Mouse (Mus musculus): ENCODE data around the gene Arg1. TPM values are rescaled to one million over a fixed set of nuclear protein-coding genes. Genes with fewer than 3 reads are reported as not detected.
A peak's percentile ranks its signal among the peaks of the same experiment; 100 is the strongest.

Arg1 gene
- polyA plus RNA-seq, 1 experiment from 2014 or later, result 5.9 TPM

DNA sequence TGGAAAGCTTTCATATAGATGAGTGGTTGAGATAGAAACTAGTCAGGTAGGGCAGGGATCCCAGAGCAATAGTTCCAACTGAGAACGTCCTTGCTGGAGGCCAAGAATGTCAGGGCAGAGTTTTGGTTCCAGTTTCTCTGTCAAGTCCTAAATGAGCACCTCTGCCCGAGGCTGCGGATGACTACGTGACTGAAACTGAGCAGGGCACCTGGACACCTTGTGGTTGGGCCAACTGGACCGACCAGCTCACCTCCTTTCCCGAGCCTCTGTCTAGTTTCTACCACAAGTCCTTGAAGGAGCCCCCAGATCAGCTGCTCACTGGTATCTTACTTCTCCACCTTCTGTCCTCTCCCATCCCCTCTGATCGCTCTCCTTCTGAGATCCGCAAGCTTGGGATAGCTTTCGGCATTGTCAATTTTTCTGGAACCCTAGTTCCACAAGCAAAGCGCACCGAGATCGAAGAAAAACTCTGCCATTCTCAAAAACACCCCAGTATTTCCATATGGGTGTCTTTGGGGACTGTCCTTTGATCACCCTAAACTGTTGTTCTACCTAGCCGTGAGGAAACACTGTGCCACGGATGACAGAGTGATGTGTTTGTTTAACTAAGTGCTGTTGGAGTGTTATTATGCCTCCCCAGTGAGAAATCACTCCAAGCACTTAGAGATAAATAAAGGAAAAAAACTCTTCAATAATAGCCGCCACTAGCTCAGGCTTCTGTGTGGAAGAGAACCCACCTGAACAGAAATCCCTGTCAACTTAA is 31.2 kb upstream of the Arg1 start:
- no peak for ATAC-seq
- 0 out of 2 replicates have a peak overlapping the region, but pooled peaks have one; percentile 1 for H3K4me2 ChIP-seq (ENCODE audit: low read depth, low read length)
- H3K27me3 ChIP-seq (replicated peaks; ENCODE audit: control insufficient read depth, insufficient read depth, low read length), result no peaks in the 10 kb centered on the region
- no peak overlapping the region for H3K9ac ChIP-seq (ENCODE audit: low read depth, low read length)
- no peaks in the 10 kb centered on the region for H3K9me3 ChIP-seq (ENCODE audit: control insufficient read depth, low read length)
- 43% methylated on average over 15 of the region's 15 CpGs for WGBS
- H3K4me3 ChIP-seq (ENCODE audit: low read length), result no peak overlapping the region
- H3K27ac ChIP-seq (ENCODE audit: low read length), result no peak overlapping the region
- H3K36me3 ChIP-seq (ENCODE audit: control insufficient read depth, insufficient read depth, low read length), result no peaks in the 10 kb centered on the region
- 0 out of 2 replicates have a peak, but pooled peaks cover 2% of the 10 kb centered on the region for H3K4me1 ChIP-seq (ENCODE audit: control insufficient read depth, insufficient read depth, low read length)

DNA sequence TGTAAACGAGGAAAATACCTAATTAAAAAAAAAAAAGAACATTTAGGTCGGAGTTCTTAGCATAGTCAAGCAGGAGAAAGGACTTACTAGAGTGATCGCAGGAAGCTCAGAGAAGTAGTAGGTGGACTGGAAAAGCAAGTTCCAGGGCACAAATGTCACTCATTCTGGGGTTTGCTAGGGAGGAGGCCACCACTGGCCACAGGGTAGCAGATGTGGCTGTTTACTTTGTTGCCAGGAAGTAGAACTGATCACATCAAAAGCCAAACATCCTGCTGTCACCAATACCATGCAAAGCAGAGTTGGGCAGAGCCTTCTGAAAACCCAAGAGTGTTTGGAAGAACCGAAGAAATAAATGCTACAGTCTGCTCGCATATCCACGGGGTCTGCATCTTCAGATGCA is 26.6 kb upstream of the Arg1 start:
- Histone ChIP-seq H3K27me3 (replicated peaks; ENCODE audit: control insufficient read depth, insufficient read depth, low read length) (no peaks in the 10 kb centered on the region), H3K4me2 (ENCODE audit: low read depth, low read length) (no peak overlapping the region), H3K9me3 (ENCODE audit: control insufficient read depth, low read length) (no peaks in the 10 kb centered on the region), H3K4me1 (ENCODE audit: control insufficient read depth, insufficient read depth, low read length) (no peaks in the 10 kb centered on the region), H3K27ac (ENCODE audit: low read length) (no peak overlapping the region), H3K36me3 (ENCODE audit: control insufficient read depth, insufficient read depth, low read length) (no peaks in the 10 kb centered on the region), H3K4me3 (ENCODE audit: low read length) (no peak overlapping the region), H3K9ac (ENCODE audit: low read depth, low read length) (no peak overlapping the region)
- WGBS, result 71% methylated on average over 6 of the region's 6 CpGs
- no peak for ATAC-seq

DNA sequence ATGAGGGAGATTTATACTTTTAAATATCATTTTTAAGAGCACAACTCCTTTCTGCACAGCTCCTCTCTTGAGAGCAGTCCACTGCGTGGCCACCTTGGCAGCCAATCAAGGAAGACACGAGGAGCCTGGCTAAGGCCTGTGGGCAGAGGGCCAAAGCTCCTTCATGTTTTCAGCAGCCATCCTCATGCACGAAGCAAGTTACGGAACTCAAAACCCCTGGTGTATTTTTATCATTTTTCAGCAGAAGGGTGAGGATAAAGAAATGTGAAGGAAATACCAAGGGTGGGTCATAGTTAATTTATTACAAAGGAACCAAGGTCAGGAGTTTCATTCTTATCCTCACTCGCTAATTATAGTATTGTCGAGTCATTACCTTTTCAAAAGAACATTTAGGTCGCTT is 25.3 kb upstream of the Arg1 start:
- H3K4me3 ChIP-seq (ENCODE audit: low read length), result no peak overlapping the region
- 77% methylated on average over 7 of the region's 7 CpGs for WGBS
- no peaks in the 10 kb centered on the region for H3K27me3 ChIP-seq (replicated peaks; ENCODE audit: control insufficient read depth, insufficient read depth, low read length)
- H3K9ac ChIP-seq (ENCODE audit: low read depth, low read length), result no peak overlapping the region
- H3K4me2 ChIP-seq (ENCODE audit: low read depth, low read length), result no peak overlapping the region
- no peak overlapping the region for H3K27ac ChIP-seq (ENCODE audit: low read length)
- no peaks in the 10 kb centered on the region for H3K36me3 ChIP-seq (ENCODE audit: control insufficient read depth, insufficient read depth, low read length)
- no peaks in the 10 kb centered on the region for H3K9me3 ChIP-seq (ENCODE audit: control insufficient read depth, low read length)
- H3K4me1 ChIP-seq (ENCODE audit: control insufficient read depth, insufficient read depth, low read length), result 0 out of 2 replicates have a peak, but pooled peaks cover 4% of the 10 kb centered on the region
- ATAC-seq, result no peak

DNA sequence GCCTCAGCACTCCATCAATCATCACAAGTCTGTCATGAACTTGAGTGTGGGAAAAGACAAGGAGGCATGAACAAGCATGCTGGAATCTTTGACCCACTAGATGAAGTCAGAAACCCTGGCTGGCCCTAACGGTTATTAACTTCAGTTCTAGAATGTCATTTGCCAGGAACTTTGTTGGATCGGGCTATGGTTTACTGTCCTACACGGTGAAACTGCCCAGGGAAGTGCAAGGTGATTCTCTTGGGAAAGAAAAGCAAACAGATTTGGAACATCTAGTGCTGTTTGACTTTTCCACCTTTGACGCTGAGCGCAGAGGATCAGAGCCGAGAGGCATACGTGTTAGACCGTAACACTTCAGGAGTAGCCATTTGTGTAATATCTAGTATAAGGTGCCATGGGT is 24.3 kb upstream of the Arg1 start:
- WGBS, result 84% methylated on average over 8 of the region's 8 CpGs
- H3K4me1 ChIP-seq (ENCODE audit: control insufficient read depth, insufficient read depth, low read length), result 0 out of 2 replicates have a peak, but pooled peaks cover 4% of the 10 kb centered on the region

DNA sequence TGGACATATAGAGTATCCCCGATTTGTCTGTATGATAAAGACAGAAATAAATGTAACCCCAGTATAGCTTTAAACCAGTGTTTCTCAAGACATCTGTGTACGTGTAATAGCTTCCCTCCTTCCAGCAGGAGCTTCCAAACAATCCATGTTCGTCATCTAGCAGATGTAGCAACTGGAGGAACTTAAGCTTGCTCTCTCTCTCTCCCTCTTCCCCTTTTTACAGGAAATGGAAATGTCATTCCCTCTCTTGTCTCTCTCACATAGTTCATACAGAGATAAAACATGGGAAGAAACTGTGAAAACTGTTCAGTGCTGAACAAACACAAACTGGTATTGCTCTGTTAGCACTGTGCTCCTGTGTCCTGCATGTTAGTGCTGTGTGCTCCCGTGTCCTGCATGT is 22.9 kb upstream of the Arg1 start:
- Histone ChIP-seq H3K4me2 (ENCODE audit: low read depth, low read length) (no peak overlapping the region), H3K9me3 (ENCODE audit: control insufficient read depth, low read length) (no peaks in the 10 kb centered on the region), H3K27me3 (replicated peaks; ENCODE audit: control insufficient read depth, insufficient read depth, low read length) (no peaks in the 10 kb centered on the region), H3K9ac (ENCODE audit: low read depth, low read length) (no peak overlapping the region), H3K4me3 (ENCODE audit: low read length) (no peak overlapping the region), H3K27ac (ENCODE audit: low read length) (no peak overlapping the region), H3K36me3 (ENCODE audit: control insufficient read depth, insufficient read depth, low read length) (no peaks in the 10 kb centered on the region), H3K4me1 (ENCODE audit: control insufficient read depth, insufficient read depth, low read length) (0 out of 2 replicates have a peak, but pooled peaks cover 4% of the 10 kb centered on the region)
- 68% methylated on average over 4 of the region's 4 CpGs for WGBS
- ATAC-seq, result no peak

More for the DNA sequence above, 24.3 kb upstream of the Arg1 start:
- Histone ChIP-seq H3K27me3 (replicated peaks; ENCODE audit: control insufficient read depth, insufficient read depth, low read length) (no peaks in the 10 kb centered on the region), H3K4me2 (ENCODE audit: low read depth, low read length) (no peak overlapping the region), H3K27ac (ENCODE audit: low read length) (no peak overlapping the region), H3K9ac (ENCODE audit: low read depth, low read length) (no peak overlapping the region), H3K36me3 (ENCODE audit: control insufficient read depth, insufficient read depth, low read length) (no peaks in the 10 kb centered on the region), H3K4me3 (ENCODE audit: low read length) (no peak overlapping the region), H3K9me3 (ENCODE audit: control insufficient read depth, low read length) (no peaks in the 10 kb centered on the region)
- ATAC-seq, result no peak

DNA sequence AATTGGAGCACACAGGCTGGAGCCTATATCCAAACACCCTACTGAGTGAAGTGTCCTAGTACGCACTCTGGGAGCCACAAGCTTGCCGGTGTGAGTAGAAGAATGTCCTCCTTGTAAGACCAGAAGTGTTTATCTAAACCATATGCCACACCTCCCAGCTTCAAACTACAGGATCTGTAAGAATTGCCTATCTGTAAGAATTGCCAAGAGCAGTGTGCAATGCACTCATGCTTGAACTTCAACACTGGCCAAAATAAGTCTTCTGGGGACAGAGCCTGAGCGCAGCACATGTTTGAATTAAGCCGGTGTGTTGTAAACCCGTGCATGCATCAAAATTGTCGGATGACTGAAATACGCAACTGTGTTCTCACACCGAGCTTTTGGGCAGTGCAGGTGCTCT is 21.0 kb upstream of the Arg1 start:
- ATAC-seq, result no peak
- Histone ChIP-seq H3K4me3 (ENCODE audit: low read length) (no peak overlapping the region), H3K4me2 (ENCODE audit: low read depth, low read length) (no peak overlapping the region), H3K9ac (ENCODE audit: low read depth, low read length) (no peak overlapping the region), H3K36me3 (ENCODE audit: control insufficient read depth, insufficient read depth, low read length) (no peaks in the 10 kb centered on the region), H3K27me3 (replicated peaks; ENCODE audit: control insufficient read depth, insufficient read depth, low read length) (no peaks in the 10 kb centered on the region), H3K27ac (ENCODE audit: low read length) (no peak overlapping the region), H3K9me3 (ENCODE audit: control insufficient read depth, low read length) (no peaks in the 10 kb centered on the region), H3K4me1 (ENCODE audit: control insufficient read depth, insufficient read depth, low read length) (0 out of 2 replicates have a peak, but pooled peaks cover 4% of the 10 kb centered on the region)
- WGBS, result 41% methylated on average over 8 of the region's 8 CpGs

DNA sequence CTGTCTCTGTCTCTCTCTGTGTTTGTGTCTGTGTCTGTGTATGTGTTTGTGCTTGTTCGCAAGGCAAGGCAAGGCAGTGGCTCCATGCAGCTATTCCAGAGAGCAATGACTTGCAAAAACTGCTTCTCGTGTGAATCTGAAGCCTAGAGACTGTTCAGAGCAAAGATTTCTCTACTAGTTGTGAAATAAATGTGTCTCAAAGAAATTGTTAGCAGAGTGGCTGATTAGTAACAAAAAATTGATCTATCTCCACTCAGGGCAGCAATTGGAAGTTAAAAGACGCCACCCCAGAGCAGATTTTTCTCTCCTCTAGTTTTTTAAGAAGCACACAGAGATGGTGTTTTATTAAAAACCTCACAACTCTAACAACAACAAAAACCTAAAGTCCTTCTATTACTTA is 20.6 kb upstream of the Arg1 start:
- no peak overlapping the region for H3K4me2 ChIP-seq (ENCODE audit: low read depth, low read length)
- no peak for ATAC-seq
- 0 out of 2 replicates have a peak, but pooled peaks cover 4% of the 10 kb centered on the region for H3K4me1 ChIP-seq (ENCODE audit: control insufficient read depth, insufficient read depth, low read length)
- H3K27me3 ChIP-seq (replicated peaks; ENCODE audit: control insufficient read depth, insufficient read depth, low read length), result no peaks in the 10 kb centered on the region
- no peaks in the 10 kb centered on the region for H3K36me3 ChIP-seq (ENCODE audit: control insufficient read depth, insufficient read depth, low read length)
- H3K4me3 ChIP-seq (ENCODE audit: low read length), result no peak overlapping the region
- H3K9ac ChIP-seq (ENCODE audit: low read depth, low read length), result no peak overlapping the region
- H3K9me3 ChIP-seq (ENCODE audit: control insufficient read depth, low read length), result no peaks in the 10 kb centered on the region
- WGBS, result 68% methylated on average over 3 of the region's 3 CpGs
- no peak overlapping the region for H3K27ac ChIP-seq (ENCODE audit: low read length)

DNA sequence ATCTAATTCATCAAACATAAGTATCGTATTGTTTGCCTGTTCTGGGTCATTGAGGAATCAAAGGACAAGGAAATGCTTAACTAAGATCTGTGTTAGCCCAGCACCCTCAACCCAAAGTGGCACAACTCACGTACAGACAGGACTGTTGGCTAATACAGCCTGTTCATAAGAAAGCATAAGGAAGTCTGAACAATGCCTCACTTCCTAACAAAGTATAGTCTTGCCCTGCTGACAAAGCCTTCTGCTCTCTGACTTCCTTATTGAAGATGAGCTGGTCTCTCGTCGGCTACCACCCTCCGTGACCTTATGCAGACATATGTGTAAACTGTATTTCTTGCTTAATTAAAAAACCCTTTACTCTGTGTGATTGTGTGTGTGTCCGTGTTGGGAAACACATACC is 2.9 kb upstream of the Arg1 start:
- Histone ChIP-seq H3K9ac (ENCODE audit: low read depth, low read length) (no peak overlapping the region), H3K4me2 (ENCODE audit: low read depth, low read length) (no peak overlapping the region), H3K9me3 (ENCODE audit: control insufficient read depth, low read length) (no peaks in the 10 kb centered on the region), H3K36me3 (ENCODE audit: control insufficient read depth, insufficient read depth, low read length) (no peaks in the 10 kb centered on the region), H3K27me3 (replicated peaks; ENCODE audit: control insufficient read depth, insufficient read depth, low read length) (no peaks in the 10 kb centered on the region), H3K4me3 (ENCODE audit: low read length) (no peak overlapping the region), H3K4me1 (ENCODE audit: control insufficient read depth, insufficient read depth, low read length) (peaks cover 13% of the 10 kb centered on the region), H3K27ac (ENCODE audit: low read length) (no peak overlapping the region)
- 78% methylated on average over 6 of the region's 6 CpGs for WGBS
- no peak for ATAC-seq

DNA sequence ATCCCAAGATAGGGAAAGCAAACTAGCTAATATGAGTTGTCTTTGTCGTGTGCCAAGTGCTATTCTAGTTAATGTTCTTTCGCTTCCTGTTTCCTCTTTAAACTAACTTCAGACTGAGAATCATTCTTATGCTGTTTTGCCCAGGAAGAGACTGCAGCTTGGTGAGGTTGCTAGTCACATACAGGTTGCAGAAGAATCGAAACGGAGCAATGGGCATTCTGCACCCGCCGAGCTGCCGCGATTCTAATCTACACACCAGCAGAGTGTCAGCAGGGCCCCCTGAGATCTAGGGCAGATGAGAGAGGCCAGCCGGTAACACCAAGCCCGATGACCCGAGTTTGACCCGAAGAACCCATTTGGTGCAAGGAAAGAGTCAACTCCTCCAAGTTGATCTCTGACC is 788 bp upstream of the Arg1 start:
- H3K4me2 ChIP-seq (ENCODE audit: low read depth, low read length), result peak overlapping the region; percentile 21
- peak overlapping the region; percentile 6; the same call in 1 of the 2 replicates for H3K4me3 ChIP-seq (ENCODE audit: low read length)
- no peaks in the 10 kb centered on the region for H3K27me3 ChIP-seq (replicated peaks; ENCODE audit: control insufficient read depth, insufficient read depth, low read length)
- no peak overlapping the region for H3K9ac ChIP-seq (ENCODE audit: low read depth, low read length)
- 9% methylated on average over 12 of the region's 12 CpGs for WGBS
- H3K36me3 ChIP-seq (ENCODE audit: control insufficient read depth, insufficient read depth, low read length), result no peaks in the 10 kb centered on the region
- no peak overlapping the region for H3K27ac ChIP-seq (ENCODE audit: low read length)
- 0 out of 2 replicates have a peak, but pooled peaks have one; percentile 16 for ATAC-seq
- H3K4me1 ChIP-seq (ENCODE audit: control insufficient read depth, insufficient read depth, low read length), result peaks cover 13% of the 10 kb centered on the region
- no peaks in the 10 kb centered on the region for H3K9me3 ChIP-seq (ENCODE audit: control insufficient read depth, low read length)
